Mouse (Mus musculus) kidney, adult 2 months (tissue): ENCODE measurements around the gene Prr18. TPM values are rescaled to one million over a fixed set of nuclear protein-coding genes. Genes with fewer than 3 reads are reported as not detected.
"Not testable (repeated sequence)": the region's sequence is repeated elsewhere in the genome, so short reads cannot be mapped to it uniquely, and the experiment has no call there.

Experiments
- DNase-seq: peaks from one replicate; pipeline ENCODE4 v3.0.0; 2021
- H3K27ac ChIP-seq: fragments of 200-500 bp; 2 replicates; pipeline ENCODE4 v1.5.1; 2012; ENCODE audit warnings: low read depth, low read length, control low read depth, inconsistent platforms; ENCODE audit not compliant: insufficient read depth
- H3K27me3 ChIP-seq: fragments of 200-500 bp; replicated peaks from 2 replicates; pipeline ENCODE4 v1.6.1; 2012; ENCODE audit warnings: mild to moderate bottlenecking, moderate library complexity, low read length, inconsistent platforms; ENCODE audit not compliant: control insufficient read depth, insufficient read depth
- H3K36me3 ChIP-seq: fragments of 200-500 bp; 2 replicates; pipeline ENCODE4 v1.6.1; 2012; ENCODE audit warnings: mild to moderate bottlenecking, moderate library complexity, low read length, inconsistent platforms; ENCODE audit not compliant: control insufficient read depth, insufficient read depth
- H3K4me1 ChIP-seq: fragments of 200-500 bp; 2 replicates; pipeline ENCODE4 v1.6.1; 2011; ENCODE audit warnings: low read length; ENCODE audit not compliant: control insufficient read depth, insufficient read depth
- H3K4me3 ChIP-seq: fragments of 200-500 bp; 2 replicates; pipeline ENCODE4 v1.5.1; 2011; ENCODE audit warnings: mild to moderate bottlenecking, low read depth, low read length, control low read depth; ENCODE audit not compliant: insufficient read depth
- CTCF ChIP-seq: fragments of 200-500 bp; conservative IDR thresholded peaks from 2 replicates; pipeline ENCODE4 v1.5.1; 2011; ENCODE audit warnings: low read depth, mild to moderate bottlenecking, control low read depth, low read length, moderate library complexity, mixed read lengths; ENCODE audit not compliant: insufficient read depth, insufficient read length
- POLR2A ChIP-seq: fragments of 200-500 bp; IDR thresholded peaks from one replicate; pipeline ENCODE4 v1.6.1; 2011; ENCODE audit warnings: low read depth, low read length, control low read depth
- WGBS: fragments of 180-500 bp; shearing (Covaris S2); methylation state at CpG from one replicate; pipeline ENCODE4 v1.1.7; 2018; 5-methylcytosine and 5-hydroxymethylcytosine counted together
- polyA plus RNA-seq: library from polyadenylated mRNA; depleted of rRNA; stranded (reverse); fragments of >200 nt; gene quantifications from 2 replicates; pipeline ENCODE4 v1.2.3, GENCODE M21; 2012; rRNA removed

Prr18 gene
- 0.05 and 0.14 TPM in 2 replicates for polyA plus RNA-seq

- WGBS, result 92% methylated on average over 1 of the region's 5 CpGs
- not testable (repeated sequence) for H3K27ac ChIP-seq, H3K4me3 ChIP-seq, H3K27me3 ChIP-seq, H3K4me1 ChIP-seq, DNase-seq, H3K36me3 ChIP-seq
Measured at GRCm38 (mm10) chr17:8337159-8337558, at the start of gene Prr18. Gene Prr18, plus strand, starts transcription at chr17:8337459.

GRCm38 (mm10) chr17:8289993-8290679, 47.1 kb upstream of the Prr18 start:
- H3K27ac ChIP-seq, result peak overlapping the region; percentile 96

GRCm38 (mm10) chr17:8290736-8291135, 46.5 kb upstream of the Prr18 start:
- TF ChIP-seq POLR2A, result no peak
- TF ChIP-seq CTCF, result no peak
- Histone ChIP-seq H3K27me3 (no peaks in the 10 kb centered on the region), H3K27ac (peak overlapping the region; percentile 96), H3K4me1 (peaks cover 28% of the 10 kb centered on the region), H3K36me3 (peaks cover 6% of the 10 kb centered on the region), H3K4me3 (no peak overlapping the region)
- peak; percentile 57 for DNase-seq

More at GRCm38 (mm10) chr17:8289993-8290679, 47.1 kb upstream of the Prr18 start:
- H3K36me3 ChIP-seq, result peaks cover 2% of the 10 kb centered on the region
- TF ChIP-seq POLR2A, result no peak
- TF ChIP-seq CTCF, result no peak
- peaks cover 30% of the 10 kb centered on the region for H3K4me1 ChIP-seq
- no peaks in the 10 kb centered on the region for H3K27me3 ChIP-seq
- DNase-seq, result peak; percentile 58
- WGBS, result 35% methylated on average over 3 of the region's 3 CpGs
- H3K4me3 ChIP-seq, result no peak overlapping the region

DNA sequence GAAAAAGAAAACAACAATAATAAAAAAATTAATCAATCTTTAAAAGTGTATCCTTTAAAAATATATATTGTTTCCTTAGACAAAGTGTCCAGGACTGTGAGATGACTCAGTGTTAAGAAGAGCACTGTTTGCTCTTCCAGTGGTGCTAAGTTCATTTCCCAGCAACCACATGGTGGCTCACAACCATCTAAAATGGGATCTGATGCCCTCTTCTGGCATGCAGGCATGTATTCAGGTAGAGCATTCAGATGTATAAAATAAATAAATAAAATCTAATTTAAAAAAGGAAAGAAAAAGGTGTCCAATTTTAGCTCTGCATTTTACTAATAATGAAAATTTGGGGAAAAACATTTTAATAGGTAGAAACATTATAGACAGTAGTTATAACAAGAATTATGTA, 41.4 kb upstream of the Prr18 start:
- no peak overlapping the region for H3K27ac ChIP-seq
- H3K36me3 ChIP-seq, result peaks cover 7% of the 10 kb centered on the region
- peaks cover 3% of the 10 kb centered on the region for H3K4me1 ChIP-seq
- TF ChIP-seq CTCF, result peak; percentile 18; the same call in 1 of the 2 replicates
- TF ChIP-seq POLR2A, result no peak
- H3K4me3 ChIP-seq, result no peak overlapping the region
- DNase-seq, result no peak
- no peaks in the 10 kb centered on the region for H3K27me3 ChIP-seq

DNA sequence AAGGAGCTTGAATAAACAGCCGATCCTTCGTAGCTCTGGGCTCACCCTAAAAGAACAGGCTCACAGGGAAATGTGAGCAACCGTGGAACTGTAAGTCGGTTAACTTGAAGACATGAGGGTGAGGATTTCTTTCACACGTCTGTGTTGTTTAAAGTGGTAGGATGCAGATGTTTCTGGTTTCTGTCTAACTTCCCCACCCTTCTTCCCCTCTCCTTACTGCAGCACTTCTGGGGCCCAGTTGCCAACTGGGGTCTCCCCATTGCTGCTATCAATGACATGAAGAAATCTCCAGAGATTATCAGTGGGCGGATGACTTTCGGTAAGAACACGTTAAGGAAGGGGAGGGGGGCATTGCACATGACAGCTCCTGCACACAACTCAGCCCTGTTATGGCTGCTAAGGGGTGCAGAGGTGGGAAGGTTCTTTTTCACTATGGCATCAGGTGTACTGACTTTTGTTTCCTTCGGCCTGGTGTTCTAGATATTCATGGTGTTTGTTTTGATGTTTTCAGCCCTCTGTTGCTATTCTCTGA, 40.9 kb upstream of the Prr18 start:
- no peak overlapping the region for H3K4me3 ChIP-seq
- WGBS, result 78% methylated on average over 9 of the region's 9 CpGs
- H3K27ac ChIP-seq, result no peak overlapping the region
- H3K36me3 ChIP-seq, result peaks cover 7% of the 10 kb centered on the region
- H3K4me1 ChIP-seq, result no peaks in the 10 kb centered on the region; the same call in none of the 2 replicates
- TF ChIP-seq POLR2A (no peak), CTCF (no peak)
- DNase-seq, result no peak
- H3K27me3 ChIP-seq, result no peaks in the 10 kb centered on the region

- TF ChIP-seq POLR2A, result no peak
- TF ChIP-seq CTCF, result no peak
- Histone ChIP-seq H3K27ac (no peak overlapping the region), H3K4me1 (no peaks in the 10 kb centered on the region), H3K36me3 (peaks cover 7% of the 10 kb centered on the region), H3K27me3 (no peaks in the 10 kb centered on the region), H3K4me3 (no peak overlapping the region)
- WGBS, result 82% methylated on average over 5 of the region's 5 CpGs
- no peak for DNase-seq
Measured at GRCm38 (mm10) chr17:8297746-8298145, 39.5 kb upstream of the Prr18 start.

- Histone ChIP-seq H3K27ac (no peak overlapping the region), H3K27me3 (no peaks in the 10 kb centered on the region), H3K4me1 (no peaks in the 10 kb centered on the region), H3K4me3 (no peak overlapping the region), H3K36me3 (peaks cover 7% of the 10 kb centered on the region)
- no peak for DNase-seq
- WGBS, result 89% methylated on average over 2 of the region's 2 CpGs
- TF ChIP-seq CTCF, result no peak
- no peak for TF ChIP-seq POLR2A
Measured at GRCm38 (mm10) chr17:8298281-8298680, 39.0 kb upstream of the Prr18 start.

DNA sequence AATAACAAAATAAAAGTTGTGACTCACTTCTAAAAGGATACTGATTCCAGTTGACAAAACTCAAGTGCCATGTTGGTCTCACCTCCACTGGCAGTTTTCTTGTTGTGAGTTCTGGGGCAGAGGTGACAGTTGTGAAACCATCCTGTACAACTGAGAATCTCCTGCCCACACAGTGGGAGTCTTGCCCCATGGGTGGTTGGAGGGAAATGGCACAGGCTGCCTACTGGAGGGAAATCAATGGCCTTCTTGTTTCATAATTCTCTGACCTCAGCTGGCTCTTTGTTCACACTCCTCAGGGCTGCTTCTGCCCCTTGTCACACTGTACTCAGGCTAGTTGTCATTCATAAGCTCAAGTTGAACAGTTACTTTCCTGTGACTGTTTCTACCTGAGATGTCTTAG, 37.7 kb upstream of the Prr18 start:
- H3K4me3 ChIP-seq, result no peak overlapping the region
- H3K36me3 ChIP-seq, result peaks cover 7% of the 10 kb centered on the region
- H3K27ac ChIP-seq, result no peak overlapping the region
- H3K4me1 ChIP-seq, result no peaks in the 10 kb centered on the region
- H3K27me3 ChIP-seq, result no peaks in the 10 kb centered on the region
- no peak; the same call in 1 of the 2 replicates for TF ChIP-seq CTCF
- no peak for TF ChIP-seq POLR2A
- DNase-seq, result no peak
